Mouse (Mus musculus) small intestine, adult 2 months (tissue): Measurements from ENCODE around the gene Pfkfb4. TPM values are rescaled to one million over a fixed set of nuclear protein-coding genes. Genes with fewer than 3 reads are reported as not detected.

Experiments
- H3K27ac ChIP-seq: fragments of 200-500 bp; 2 replicates; pipeline ENCODE4 v1.5.1; 2012; ENCODE audit warnings: low read depth, low read length, control low read depth, inconsistent platforms; ENCODE audit not compliant: insufficient read depth
- H3K27me3 ChIP-seq: fragments of 200-500 bp; 2 replicates; pipeline ENCODE4 v1.6.1; 2012; ENCODE audit warnings: mild to moderate bottlenecking, moderate library complexity, low read length, inconsistent platforms; ENCODE audit not compliant: control insufficient read depth, insufficient read depth
- H3K36me3 ChIP-seq: fragments of 200-500 bp; 2 replicates; pipeline ENCODE4 v1.6.1; 2012; ENCODE audit warnings: mild to moderate bottlenecking, low read length, control low read depth, inconsistent platforms; ENCODE audit not compliant: control insufficient read depth, insufficient read depth
- H3K4me1 ChIP-seq: fragments of 200-500 bp; 2 replicates; pipeline ENCODE4 v1.6.1; 2012; ENCODE audit warnings: low read length, inconsistent platforms, mixed read lengths; ENCODE audit not compliant: control insufficient read depth, insufficient read depth, insufficient read length
- H3K4me3 ChIP-seq: fragments of 200-500 bp; 2 replicates; pipeline ENCODE4 v1.5.1; 2012; ENCODE audit warnings: low read depth, mild to moderate bottlenecking, control low read depth, inconsistent platforms, low read length, moderate library complexity
- CTCF ChIP-seq: fragments of 200-500 bp; IDR thresholded peaks from 2 replicates; pipeline ENCODE4 v1.5.1; 2012; ENCODE audit warnings: low read depth, mild to moderate bottlenecking, control low read depth, inconsistent platforms, low read length, moderate library complexity, mixed read lengths; ENCODE audit not compliant: insufficient replicate concordance, insufficient read length; ENCODE audit errors: extremely low read depth
- POLR2A ChIP-seq: fragments of 200-500 bp; IDR thresholded peaks from 2 replicates; pipeline ENCODE4 v1.6.1; 2012; ENCODE audit warnings: low read depth, mild to moderate bottlenecking, control low read depth, inconsistent platforms, low read length, moderate library complexity
- WGBS: fragments of 180-500 bp; shearing (Covaris S2); methylation state at CpG from one replicate; pipeline ENCODE4 v1.1.7; 2018; 5-methylcytosine and 5-hydroxymethylcytosine counted together
- polyA plus RNA-seq: library from polyadenylated mRNA; depleted of rRNA; stranded (reverse); fragments of >200 nt; gene quantifications from 2 replicates; pipeline ENCODE4 v1.2.3, GENCODE M21; 2012

Pfkfb4 gene
- polyA plus RNA-seq, 1 experiment: 121 TPM

DNA sequence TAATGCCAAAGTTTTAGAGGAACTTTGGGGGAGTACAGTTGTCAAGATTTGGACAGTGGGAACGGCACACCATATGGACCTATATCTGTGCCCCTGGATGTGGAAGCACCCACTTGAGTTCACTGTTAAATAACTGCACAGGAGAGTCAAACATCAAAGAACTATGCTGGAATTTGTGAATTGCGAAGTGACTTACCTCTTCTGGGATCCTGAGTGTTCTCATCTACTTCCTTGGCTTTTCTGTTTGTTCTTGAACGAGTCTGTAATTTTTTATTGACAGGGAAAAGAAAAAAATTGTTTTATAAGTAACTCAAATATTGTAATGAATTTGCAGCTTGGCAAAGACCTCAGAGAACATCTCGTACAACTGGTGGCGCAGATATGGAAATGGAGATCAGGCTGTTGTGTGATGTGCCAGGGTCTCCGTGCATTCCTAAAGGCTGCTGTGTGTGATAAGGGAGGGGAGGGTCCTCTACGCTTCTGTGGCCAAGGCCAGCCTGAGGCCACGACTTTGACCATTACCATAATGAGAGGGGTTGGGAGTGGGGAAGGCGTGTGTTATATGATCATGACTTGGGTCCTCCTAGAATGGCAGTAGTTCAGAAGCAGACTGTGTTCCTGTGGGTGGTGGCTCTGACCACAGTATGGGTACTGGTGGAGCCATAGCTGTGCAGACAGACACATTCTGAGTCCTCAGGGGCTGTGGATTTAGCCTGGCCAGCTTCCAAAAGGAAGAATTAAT is 1.2 kb downstream of the Pfkfb4 start:
- Histone ChIP-seq H3K4me1 (peaks cover 63% of the 10 kb centered on the region), H3K4me3 (peak overlapping the region; percentile 78), H3K27me3 (no peaks in the 10 kb centered on the region), H3K36me3 (no peaks in the 10 kb centered on the region), H3K27ac (peak overlapping the region; percentile 85)
- TF ChIP-seq POLR2A (no peak; the same call in 1 of the 2 replicates), CTCF (no peak)
- WGBS: 66% methylated on average over 9 of the region's 9 CpGs

DNA sequence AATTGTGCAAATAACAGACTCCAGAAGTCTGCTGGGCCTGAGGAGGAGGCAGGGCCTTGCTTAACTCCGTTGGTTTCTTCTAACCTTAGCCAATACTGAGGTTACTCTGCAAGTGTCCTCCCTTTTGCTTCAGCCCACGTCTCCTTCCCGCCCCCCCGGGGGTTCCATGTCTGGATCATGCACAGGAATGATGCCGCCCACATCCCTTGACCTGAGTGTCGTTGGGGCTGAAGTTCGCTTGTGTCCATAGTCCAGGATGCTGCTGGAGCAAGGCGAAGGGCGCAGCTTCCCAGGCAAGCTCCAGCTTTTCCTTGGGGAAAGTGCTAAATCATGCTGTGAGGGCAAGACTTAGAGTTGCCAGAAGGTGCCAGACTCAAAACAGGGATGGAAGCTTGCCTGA is 4.8 kb downstream of the Pfkfb4 start:
- Histone ChIP-seq H3K4me3 (peak overlapping the region; percentile 7; the same call in 1 of the 2 replicates), H3K36me3 (peaks cover 14% of the 10 kb centered on the region), H3K27me3 (no peaks in the 10 kb centered on the region), H3K27ac (peak overlapping the region; percentile 96), H3K4me1 (peaks cover 54% of the 10 kb centered on the region)
- WGBS: 19% methylated on average over 9 of the region's 9 CpGs
- TF ChIP-seq CTCF (no peak), POLR2A (no peak; the same call in 1 of the 2 replicates)

DNA sequence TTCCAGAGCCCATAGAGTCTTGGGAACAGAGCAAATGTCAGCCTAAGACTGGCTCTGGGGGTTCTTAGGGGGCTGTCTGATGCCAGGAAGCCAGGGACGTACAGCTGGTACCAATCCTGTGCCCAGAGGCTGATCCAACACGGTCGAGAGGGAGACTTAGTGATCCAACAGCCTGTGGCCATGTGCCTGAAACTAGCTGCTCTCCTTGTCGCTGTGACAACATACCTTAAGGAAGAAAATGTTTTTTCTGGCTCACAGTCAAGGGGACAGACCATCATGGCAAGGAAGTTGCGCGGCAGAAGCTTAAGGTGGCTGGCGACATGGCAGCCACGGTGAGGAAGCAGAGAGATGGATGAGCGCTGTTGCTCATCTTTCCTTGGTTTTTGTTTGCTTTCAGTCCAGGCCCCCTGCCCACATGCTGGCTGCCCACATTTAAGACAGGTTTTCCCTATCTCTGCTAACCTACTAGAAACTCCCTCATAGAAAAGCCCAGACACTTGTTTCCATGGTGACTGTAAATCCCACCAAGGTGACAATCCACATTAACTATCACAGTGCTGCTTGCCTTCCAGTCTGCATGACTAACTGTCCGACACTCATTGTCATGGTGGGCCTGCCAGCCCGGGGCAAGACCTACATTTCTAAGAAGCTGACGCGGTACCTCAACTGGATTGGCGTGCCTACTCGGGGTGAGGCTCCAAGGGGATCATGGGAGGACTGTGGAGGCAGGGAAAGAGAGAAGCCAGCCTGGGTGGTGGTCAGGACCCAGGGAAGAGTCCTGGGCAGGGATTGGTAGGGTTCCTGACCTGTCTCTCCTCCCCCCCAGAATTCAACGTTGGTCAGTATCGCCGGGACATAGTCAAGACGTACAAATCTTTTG is 6.9 kb downstream of the Pfkfb4 start:
- TF ChIP-seq CTCF (no peak), POLR2A (no peak)
- no peak overlapping the region for H3K4me3 ChIP-seq
- H3K4me1 ChIP-seq: peaks cover 48% of the 10 kb centered on the region
- 75% methylated on average over 19 of the region's 19 CpGs for WGBS
- peaks cover 20% of the 10 kb centered on the region for H3K36me3 ChIP-seq
- no peaks in the 10 kb centered on the region for H3K27me3 ChIP-seq
- peak overlapping the region; percentile 49 for H3K27ac ChIP-seq

DNA sequence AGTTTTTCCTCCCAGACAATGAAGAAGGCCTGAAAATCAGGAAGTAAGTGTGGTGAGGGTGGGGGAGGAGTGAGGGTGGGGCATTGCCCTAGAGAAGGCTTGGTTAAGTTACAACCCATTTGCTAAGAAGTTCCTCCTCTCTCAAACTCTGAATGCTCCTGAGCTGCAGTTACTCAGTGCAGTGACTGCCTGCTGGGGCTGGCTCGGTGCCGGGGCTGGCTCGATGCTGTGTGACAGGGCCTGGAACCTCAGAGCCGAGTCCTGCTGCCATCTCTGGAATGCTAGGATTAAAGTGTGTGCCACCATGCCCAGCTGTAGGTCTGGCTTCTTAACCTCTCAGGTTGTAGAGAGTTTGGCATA is 7.6 kb downstream of the Pfkfb4 start:
- 34% methylated on average over 4 of the region's 4 CpGs for WGBS
- H3K27ac ChIP-seq: peak overlapping the region; percentile 62
- TF ChIP-seq CTCF (no peak), POLR2A (no peak)

DNA sequence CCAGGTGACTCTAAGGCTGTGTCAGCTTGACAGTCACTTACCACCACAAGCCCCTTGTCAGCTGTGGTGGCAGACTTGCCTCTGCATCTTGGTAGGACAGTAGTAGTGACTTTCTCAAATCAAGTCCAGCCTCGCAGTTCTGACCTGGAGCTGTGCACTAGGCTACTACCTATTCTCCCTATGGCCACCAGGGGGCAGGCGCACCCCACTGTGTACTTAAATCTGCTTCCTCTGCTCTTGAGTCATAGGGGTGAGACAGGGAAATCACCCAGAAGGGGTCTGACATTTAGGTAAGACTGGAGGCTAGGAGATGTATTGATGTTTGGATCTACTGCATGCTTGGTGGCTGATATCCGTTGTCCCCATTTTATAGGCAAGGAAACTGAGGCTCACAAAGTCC is 9.1 kb downstream of the Pfkfb4 start:
- WGBS: 10% methylated on average over 3 of the region's 3 CpGs
- peaks cover 32% of the 10 kb centered on the region for H3K4me1 ChIP-seq

More for the DNA sequence above, 7.6 kb downstream of the Pfkfb4 start:
- Histone ChIP-seq H3K4me1 (peaks cover 43% of the 10 kb centered on the region), H3K4me3 (no peak overlapping the region), H3K27me3 (no peaks in the 10 kb centered on the region), H3K36me3 (peaks cover 20% of the 10 kb centered on the region)

DNA sequence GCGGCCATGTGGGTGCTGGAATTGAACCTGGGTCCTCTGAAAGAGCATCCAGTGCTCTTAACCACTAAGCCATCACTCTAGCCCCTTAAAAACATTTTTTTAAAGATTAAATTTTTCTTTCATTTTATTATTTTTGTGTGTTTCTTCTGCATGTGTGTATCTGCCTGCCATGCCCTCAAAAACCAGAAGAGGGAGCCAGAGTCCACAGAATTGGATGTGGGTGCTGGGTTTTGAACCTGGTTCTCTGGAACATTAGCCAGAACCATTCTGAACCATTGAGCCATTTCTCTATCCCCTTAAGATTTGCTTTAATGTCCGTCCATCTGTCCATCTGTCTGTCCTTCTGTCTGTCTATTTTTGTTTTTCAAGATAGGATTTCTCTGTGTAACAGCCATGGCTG is 11.6 kb downstream of the Pfkfb4 start:
- Histone ChIP-seq H3K4me3 (no peak overlapping the region), H3K27ac (no peak overlapping the region), H3K4me1 (peaks cover 13% of the 10 kb centered on the region), H3K36me3 (peaks cover 50% of the 10 kb centered on the region), H3K27me3 (no peaks in the 10 kb centered on the region)
- WGBS: 65% methylated on average over 2 of the region's 2 CpGs
- no peak for TF ChIP-seq POLR2A
- peak; percentile 46; the same call in 1 of the 2 replicates for TF ChIP-seq CTCF

More for the DNA sequence above, 9.1 kb downstream of the Pfkfb4 start:
- H3K27me3 ChIP-seq: no peaks in the 10 kb centered on the region
- H3K36me3 ChIP-seq: peaks cover 31% of the 10 kb centered on the region
- TF ChIP-seq POLR2A (no peak; the same call in 1 of the 2 replicates), CTCF (peak; percentile 98; the same call in 1 of the 2 replicates)
- no peak overlapping the region for H3K4me3 ChIP-seq
- no peak overlapping the region for H3K27ac ChIP-seq
